Mouse (Mus musculus): ENCODE measurements around the gene Snx10. TPM values are rescaled to one million over a fixed set of nuclear protein-coding genes. Genes with fewer than 3 reads are reported as not detected.
"Not testable (repeated sequence)": the region's sequence is repeated elsewhere in the genome, so short reads cannot be mapped to it uniquely, and the experiment has no call there.

The Snx10 gene
- polyA plus RNA-seq (2012; rRNA removed), result 6.1 and 8.8 TPM in 2 replicates

GRCm38 (mm10) chr6:51523807-51524320 lies at the start of gene Snx10:
Gene Snx10 (plus strand): TSS chr6:51523901.
- DNase-seq (ENCODE audit: low read depth), result no peak

DNA sequence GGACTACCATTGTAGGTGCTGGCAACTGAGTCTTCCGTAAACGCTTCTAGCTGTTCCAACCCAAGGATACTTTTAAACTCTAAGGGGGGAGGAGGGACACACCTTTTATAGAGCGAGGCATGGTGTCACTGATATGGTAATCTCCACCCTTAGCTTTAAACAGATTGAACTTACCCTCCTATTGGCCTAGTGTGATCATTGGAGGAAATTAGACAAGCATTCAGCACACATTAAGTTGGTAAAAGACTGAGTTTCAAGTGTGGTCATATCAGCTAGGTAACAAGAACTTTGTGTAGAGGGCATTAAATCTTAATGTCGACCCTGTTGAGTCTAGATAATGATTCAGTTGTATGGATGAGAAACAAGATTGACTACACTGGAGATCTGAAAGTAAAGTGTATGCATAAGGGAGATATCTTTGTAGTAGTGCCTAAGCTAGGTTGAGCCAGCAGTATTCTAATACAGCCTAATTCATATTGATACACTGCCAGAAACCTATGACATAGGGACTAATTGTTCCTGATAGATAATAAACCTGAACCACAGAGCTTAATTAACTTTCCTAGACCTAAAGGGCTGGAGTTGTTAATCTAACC lies 44.5 kb upstream of the Snx10 start:
- no peak for DNase-seq (ENCODE audit: low read depth)

DNA sequence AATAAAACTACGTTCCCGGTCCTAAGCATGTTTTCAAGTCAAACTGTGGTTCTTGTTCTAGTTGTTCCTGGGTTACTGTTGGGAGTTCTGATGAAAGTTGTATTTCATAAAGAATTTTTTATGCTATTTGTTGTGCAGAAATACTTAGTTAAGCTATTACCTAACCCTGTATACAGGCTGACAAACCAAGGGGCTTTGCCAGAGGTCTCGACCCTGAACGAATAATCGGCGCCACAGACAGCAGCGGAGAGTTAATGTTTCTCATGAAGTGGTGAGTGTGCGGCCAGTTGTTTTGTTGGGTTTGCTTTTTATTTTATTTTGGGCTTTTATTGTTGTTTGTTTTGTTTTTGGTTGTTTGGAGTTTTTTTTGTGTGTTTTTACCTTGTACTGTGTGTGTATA lies 42.2 kb upstream of the Snx10 start:
- no peak for DNase-seq (ENCODE audit: low read depth)

GRCm38 (mm10) chr6:51483861-51484260 lies 39.8 kb upstream of the Snx10 start:
- DNase-seq (ENCODE audit: low read depth), result no peak

- not testable (repeated sequence) for DNase-seq (ENCODE audit: low read depth)
Observed at GRCm38 (mm10) chr6:51484556-51484955, 39.1 kb upstream of the Snx10 start.

DNA sequence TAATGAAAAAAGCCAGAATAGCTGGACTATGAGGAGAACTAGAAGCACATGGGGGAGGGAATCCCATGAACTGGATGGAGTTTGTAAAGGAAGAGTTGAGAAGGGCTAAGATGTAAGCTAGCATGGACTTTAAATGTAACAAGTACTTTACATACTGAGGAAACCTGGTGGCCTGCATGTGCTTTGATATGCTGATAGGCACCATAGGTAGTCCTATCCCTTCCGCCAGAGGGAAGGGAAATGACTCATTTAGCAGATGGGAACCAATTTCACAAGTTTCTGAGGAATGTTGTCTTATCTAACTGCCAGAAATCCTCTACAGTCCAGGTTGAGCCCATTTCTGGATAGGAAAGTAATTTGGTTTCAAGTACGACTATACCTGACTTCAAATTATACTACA lies 38.1 kb upstream of the Snx10 start:
- no peak for DNase-seq (ENCODE audit: low read depth)

DNA sequence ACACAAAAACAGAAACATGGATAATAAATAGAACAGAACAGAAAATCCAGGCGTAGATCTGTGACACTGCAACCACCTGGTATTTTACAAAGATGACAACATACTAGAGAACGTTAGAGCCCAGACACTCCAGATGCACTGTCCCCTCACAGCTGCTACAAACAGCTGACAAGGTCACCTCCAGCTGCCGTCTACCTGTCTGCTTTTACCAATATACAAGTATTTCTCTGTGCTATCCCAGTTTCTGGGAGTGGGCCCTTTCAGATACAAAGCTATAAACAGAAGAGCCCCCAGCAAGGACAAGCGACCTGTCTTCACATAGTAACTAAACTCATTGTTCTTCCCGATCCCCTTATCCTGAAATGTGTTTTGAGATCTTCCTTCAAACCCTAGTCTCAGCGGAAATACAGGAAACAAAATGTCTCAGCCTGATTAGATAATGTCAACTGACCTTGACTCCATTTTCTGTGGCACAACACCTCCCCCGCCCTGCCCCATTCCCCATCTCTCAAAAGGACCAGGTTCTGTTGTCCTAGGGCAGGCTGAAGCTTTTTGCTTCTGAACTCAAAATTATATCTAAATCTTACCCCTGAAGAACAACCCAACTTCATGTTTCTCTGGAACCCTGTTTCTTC lies 37.5 kb upstream of the Snx10 start:
- DNase-seq (ENCODE audit: low read depth), result no peak

DNA sequence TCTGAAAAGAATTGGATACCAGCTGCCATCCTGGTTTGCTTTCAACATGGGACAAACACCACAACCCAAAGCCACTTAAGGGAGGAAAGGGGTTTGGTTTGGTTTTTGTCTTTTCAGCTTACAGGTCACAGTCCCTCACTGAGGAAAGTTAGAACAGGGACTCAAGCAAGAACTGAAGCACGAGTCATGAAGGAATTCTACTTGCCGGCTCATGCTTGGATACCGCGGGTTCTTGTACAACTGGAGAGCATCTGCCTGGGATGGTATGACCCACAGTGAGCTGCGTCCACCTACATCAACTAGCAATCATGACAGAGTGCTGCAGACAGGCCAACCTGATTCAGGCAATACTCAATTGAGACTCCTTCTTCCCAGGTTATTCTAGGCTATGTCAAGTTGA lies 37.0 kb upstream of the Snx10 start:
- no peak for DNase-seq (ENCODE audit: low read depth)

GRCm38 (mm10) chr6:51489787-51490186 lies 33.9 kb upstream of the Snx10 start:
- no peak for DNase-seq (ENCODE audit: low read depth)

- DNase-seq (ENCODE audit: low read depth), result no peak
Observed at GRCm38 (mm10) chr6:51497321-51498111, 26.2 kb upstream of the Snx10 start.

- no peak for DNase-seq (ENCODE audit: low read depth)
Observed at GRCm38 (mm10) chr6:51505671-51506070, 18.0 kb upstream of the Snx10 start.

- DNase-seq (ENCODE audit: low read depth), result no peak
Observed at GRCm38 (mm10) chr6:51507556-51507955, 16.1 kb upstream of the Snx10 start.

GRCm38 (mm10) chr6:51508750-51509648 lies 14.7 kb upstream of the Snx10 start:
- DNase-seq (ENCODE audit: low read depth), result no peak

GRCm38 (mm10) chr6:51510094-51510493 lies 13.6 kb upstream of the Snx10 start:
- no peak for DNase-seq (ENCODE audit: low read depth)

- DNase-seq (ENCODE audit: low read depth), result no peak
Observed at GRCm38 (mm10) chr6:51510946-51511345, 12.8 kb upstream of the Snx10 start.

- no peak for DNase-seq (ENCODE audit: low read depth)
Observed at GRCm38 (mm10) chr6:51513745-51514144, 10.0 kb upstream of the Snx10 start.

GRCm38 (mm10) chr6:51514860-51515259 lies 8.8 kb upstream of the Snx10 start:
- no peak for DNase-seq (ENCODE audit: low read depth)

DNA sequence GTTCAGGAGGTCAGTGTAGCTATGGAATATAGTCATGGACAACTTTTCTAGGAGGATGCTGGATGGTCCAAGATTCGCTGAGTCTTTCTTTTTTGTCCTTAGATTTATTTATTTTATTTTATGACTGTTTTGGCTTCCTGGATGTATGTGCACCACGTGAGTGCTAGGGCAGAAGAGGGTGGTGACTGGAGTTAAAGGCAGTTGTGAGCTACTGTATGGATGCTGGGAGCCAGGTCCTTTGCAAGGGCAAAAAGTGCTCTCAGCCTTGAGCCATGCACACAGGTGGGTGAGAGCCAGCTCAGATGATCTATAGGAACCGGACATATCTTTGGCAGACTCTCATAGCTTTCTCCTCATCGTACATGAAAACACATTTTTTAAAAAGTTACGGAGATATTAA lies 391 bp upstream of the Snx10 start:
- DNase-seq (ENCODE audit: low read depth), result no peak

GRCm38 (mm10) chr6:51524321-51524931 lies 725 bp downstream of the Snx10 start:
- DNase-seq (ENCODE audit: low read depth), result no peak

DNA sequence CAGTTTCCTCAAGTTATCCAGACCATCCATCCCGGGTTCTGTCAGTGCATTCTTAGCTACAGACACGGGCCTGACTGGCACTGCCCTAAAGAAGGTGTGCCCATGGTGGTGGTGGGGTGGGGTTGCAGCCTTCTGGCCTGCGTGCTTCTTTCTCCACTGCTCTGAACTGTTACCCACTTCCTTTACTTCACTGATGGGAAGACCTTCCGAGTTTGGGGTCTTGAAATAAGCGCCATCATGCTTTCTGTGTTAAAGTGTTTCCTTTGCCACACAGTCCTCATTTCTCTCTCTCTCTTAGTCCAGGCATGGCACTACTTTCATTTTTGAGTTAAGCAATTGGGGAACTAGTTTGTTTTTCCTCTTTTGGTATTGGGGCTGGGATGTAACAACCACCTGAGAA lies 1.3 kb downstream of the Snx10 start:
- no peak for DNase-seq (ENCODE audit: low read depth)

- no peak for DNase-seq (ENCODE audit: low read depth)
Observed at GRCm38 (mm10) chr6:51529457-51529856, 5.8 kb downstream of the Snx10 start.

Measured in gonadal fat pad, adult 2 months (tissue).